Mouse (Mus musculus) lung, postnatal 10 days (tissue): Measurements from ENCODE around the gene Disp3.

Source experiments
- DNase-seq: peaks from one replicate; pipeline ENCODE4 v3.0.0; 2021

The Disp3 gene

GRCm38 (mm10) chr4:148215264-148215900, 72.4 kb downstream of the Disp3 start:
- no peak for DNase-seq

GRCm38 (mm10) chr4:148214460-148215136, 73.2 kb downstream of the Disp3 start:
- DNase-seq: no peak

GRCm38 (mm10) chr4:148204873-148205232, 82.9 kb downstream of the Disp3 start:
- DNase-seq: no peak

- DNase-seq: no peak
Measured at GRCm38 (mm10) chr4:148204061-148204872, 83.5 kb downstream of the Disp3 start.

- DNase-seq: no peak
Measured at GRCm38 (mm10) chr4:148203557-148203956, 84.2 kb downstream of the Disp3 start.

- no peak for DNase-seq
Measured at GRCm38 (mm10) chr4:148198721-148199120, 89.0 kb downstream of the Disp3 start.

GRCm38 (mm10) chr4:148194400-148194799, 93.4 kb downstream of the Disp3 start:
- DNase-seq: no peak

GRCm38 (mm10) chr4:148192707-148193245, 95.0 kb downstream of the Disp3 start:
- no peak for DNase-seq
